Mouse (Mus musculus): ENCODE data around the gene Krtap6-1.
"Not testable (repeated sequence)": the region's sequence is repeated elsewhere in the genome, so short reads cannot be mapped to it uniquely, and the experiment has no call there.

The Krtap6-1 gene

DNA sequence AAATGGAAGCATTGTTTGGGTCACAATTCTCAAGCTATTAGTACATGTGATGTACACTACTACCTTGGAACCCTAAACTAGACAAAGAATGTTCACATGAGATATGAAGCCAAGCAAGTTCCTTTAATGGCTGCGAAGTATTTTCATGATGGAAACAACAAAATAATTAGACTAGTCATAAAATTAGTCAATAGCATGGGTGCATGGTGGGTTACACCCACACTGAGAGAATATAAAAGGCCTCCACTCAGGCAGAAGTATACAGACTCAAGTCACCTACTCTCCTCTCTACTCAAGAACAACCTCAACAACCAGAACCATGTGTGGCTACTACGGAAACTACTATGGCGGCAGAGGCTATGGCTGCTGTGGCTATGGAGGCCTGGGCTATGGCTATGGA is at the start of gene Krtap6-1:
Gene Krtap6-1, plus strand, starts transcription at position 301 of the 400 bp plus-strand sequence.
- DNase-seq (ENCODE audit: low read depth, low spot score), result not testable (repeated sequence)

DNA sequence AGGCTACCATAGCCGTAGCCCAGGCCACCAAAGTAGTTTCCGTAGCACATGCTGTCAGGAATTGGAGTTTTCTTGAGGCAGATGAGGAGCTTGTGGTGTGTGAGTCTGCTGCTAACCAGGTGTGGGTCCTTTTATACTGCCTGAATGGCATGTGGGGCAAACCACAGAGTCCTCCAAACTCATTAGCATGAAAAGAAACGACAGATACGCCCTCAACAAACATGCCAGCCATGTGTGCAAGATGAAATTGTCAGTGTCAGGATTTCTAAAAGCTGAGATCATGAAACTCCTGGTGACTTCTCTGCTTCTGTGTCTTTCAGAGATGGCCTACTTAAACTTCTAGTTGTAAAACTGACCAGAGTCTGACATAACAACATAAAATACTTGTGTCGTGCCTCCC is 20.8 kb upstream of the Krtap6-1 start, which contains the start of gene Krtap22-2:
Gene Krtap22-2, minus strand, starts transcription at position 101 of the 400 bp plus-strand sequence.
- DNase-seq (ENCODE audit: low read depth, low spot score), result no peak

DNA sequence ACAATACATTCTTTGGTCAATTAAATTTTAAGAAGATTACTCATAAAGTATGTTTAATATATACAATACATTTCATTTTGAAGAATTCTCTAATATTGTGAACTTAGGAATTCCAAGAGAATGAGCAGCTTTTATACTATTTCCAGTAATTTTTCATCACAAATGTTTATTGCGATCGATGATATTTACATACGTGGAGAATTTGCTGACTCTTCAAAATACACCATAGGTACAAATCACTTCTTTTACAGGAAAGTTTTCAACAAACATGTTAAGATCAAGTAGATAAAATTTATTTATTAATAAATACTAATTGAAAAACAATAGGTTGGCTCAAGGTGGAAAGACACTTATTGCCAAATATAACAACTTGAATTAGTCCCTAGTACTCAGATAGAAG is 17.5 kb upstream of the Krtap6-1 start:
- DNase-seq (ENCODE audit: low read depth, low spot score), result no peak

DNA sequence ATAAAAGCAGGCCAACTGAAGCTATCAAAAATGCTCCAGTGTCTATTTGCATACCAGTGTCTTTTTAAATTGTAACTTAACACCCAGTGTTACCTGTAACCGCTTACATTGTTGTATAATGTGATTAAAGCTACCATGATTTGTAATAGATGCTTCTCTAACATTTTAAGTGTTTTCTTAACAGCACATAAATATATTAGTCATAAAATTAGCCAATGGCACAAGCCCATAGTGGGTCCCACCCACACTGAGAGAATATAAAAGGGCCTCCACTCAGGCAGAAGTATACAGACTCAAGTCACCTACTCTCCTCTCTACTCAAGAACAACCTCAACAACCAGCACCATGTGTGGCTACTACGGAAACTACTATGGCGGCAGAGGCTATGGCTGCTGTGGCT is 16.5 kb upstream of the Krtap6-1 start, which contains the start of gene Gm10229:
Gene Gm10229, plus strand, starts transcription at position 301 of the 400 bp plus-strand sequence.
- DNase-seq (ENCODE audit: low read depth, low spot score), result not testable (repeated sequence)

DNA sequence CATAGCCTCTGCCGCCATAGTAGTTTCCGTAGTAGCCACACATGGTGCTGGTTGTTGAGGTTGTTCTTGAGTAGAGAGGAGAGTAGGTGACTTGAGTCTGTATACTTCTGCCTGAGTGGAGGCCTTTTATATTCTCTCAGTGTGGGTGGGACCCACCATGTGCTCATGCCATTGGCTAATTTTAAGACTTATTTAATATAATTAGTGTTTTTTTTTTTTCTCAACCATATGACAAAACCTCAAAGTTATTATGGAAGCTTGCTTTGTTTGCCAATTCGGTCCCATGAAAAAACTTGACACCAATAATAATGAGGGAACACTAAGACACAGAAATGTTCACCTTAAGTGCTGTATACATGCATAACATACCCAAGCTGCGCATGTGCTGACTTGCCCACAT is 9.9 kb downstream of the Krtap6-1 start, which contains the start of gene Gm10228:
Gene Gm10228, minus strand, starts transcription at position 101 of the 400 bp plus-strand sequence.
- DNase-seq (ENCODE audit: low read depth, low spot score), result not testable (repeated sequence)

DNA sequence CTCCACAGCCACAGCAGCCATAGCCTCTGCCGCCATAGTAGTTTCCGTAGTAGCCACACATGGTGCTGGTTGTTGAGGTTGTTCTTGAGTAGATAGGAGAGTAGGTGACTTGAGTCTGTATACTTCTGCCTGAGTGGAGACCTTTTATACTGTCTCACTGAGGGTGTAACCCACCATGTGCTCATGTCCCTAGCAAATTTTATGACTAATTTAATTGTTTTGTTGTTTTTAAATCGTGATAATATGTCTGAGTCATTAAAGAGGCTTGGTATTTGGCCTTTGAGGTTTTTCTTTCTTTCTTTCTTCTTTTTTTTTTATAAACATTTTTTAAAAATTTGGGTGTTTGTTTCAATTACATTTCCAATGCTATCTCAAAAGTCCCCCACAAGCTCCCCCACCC is 16.3 kb downstream of the Krtap6-1 start, which contains the start of gene Krtap6-5:
Gene Krtap6-5, minus strand, starts transcription at position 101 of the 400 bp plus-strand sequence.
- DNase-seq (ENCODE audit: low read depth, low spot score), result no peak

DNA sequence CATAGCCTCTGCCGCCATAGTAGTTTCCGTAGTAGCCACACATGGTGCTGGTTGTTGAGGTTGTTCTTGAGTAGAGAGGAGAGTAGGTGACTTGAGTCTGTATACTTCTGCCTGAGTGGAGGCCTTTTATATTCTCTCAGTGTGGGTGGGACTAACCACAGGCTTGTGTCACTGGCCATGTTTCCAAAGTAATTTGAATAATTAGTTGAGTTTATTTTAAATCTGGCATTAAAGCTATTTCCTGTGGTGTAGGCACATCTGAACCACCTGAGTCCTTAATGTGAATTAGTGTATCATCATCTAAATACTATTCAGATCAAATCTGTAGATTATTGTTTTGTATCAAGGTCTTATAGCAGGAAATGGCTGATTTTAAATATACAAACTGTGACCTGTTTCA is 32.4 kb downstream of the Krtap6-1 start, which contains the start of gene 1110025L11Rik:
Gene 1110025L11Rik, minus strand, starts transcription at position 101 of the 400 bp plus-strand sequence.
- not testable (repeated sequence) for DNase-seq (ENCODE audit: low read depth, low spot score)

DNA sequence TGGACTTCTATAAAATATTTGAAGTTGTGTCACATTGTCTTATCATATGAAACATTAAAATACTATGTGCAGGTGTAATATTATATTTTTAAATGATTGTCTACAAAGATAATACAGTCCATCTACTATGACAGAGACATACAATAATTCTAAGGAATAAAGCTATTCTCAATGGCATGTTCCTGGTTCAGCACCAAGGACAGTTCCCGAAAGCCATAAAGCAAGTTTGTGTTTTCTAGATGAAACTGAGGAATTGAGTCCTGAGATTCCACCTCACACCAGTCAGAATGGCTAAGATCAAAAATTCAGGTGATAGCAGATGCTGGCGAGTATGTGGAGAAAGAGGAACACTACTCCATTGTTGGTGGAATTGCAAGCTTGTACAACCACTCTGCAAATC is 39.5 kb downstream of the Krtap6-1 start:
- not testable (repeated sequence) for DNase-seq (ENCODE audit: low read depth, low spot score)
